Mouse (Mus musculus): ENCODE results near the gene Taar9. TPM values are rescaled to one million over a fixed set of nuclear protein-coding genes. Genes with fewer than 3 reads are reported as not detected.

The Taar9 gene
- polyA plus RNA-seq, 1 experiment from 2014 or later, result 0.19 TPM

Other genes with a start within 250 kb of the Taar9 start
- gene Vnn1, start 214.8 kb downstream of the Taar9 start, polyA plus RNA-seq (2016; fragmentation: Nextera tagmentation; extraction: Ambion mirVana), result 1.2 and 1.9 TPM in 2 replicates
- not detected in 2 replicates for gene Taar1, start 189.2 kb downstream of the Taar9 start, polyA plus RNA-seq (2016; fragmentation: Nextera tagmentation; extraction: Ambion mirVana)
- not detected in 2 replicates for gene Taar2, start 171.0 kb downstream of the Taar9 start, polyA plus RNA-seq (2016; fragmentation: Nextera tagmentation; extraction: Ambion mirVana)
- gene Taar3, start 160.0 kb downstream of the Taar9 start, polyA plus RNA-seq (2016; fragmentation: Nextera tagmentation; extraction: Ambion mirVana), result not detected in 2 replicates
- not detected in 2 replicates for gene Taar4, start 149.0 kb downstream of the Taar9 start, polyA plus RNA-seq (2016; fragmentation: Nextera tagmentation; extraction: Ambion mirVana)
- not detected in 2 replicates for gene Taar5, start 138.8 kb downstream of the Taar9 start, polyA plus RNA-seq (2016; fragmentation: Nextera tagmentation; extraction: Ambion mirVana)
- gene Taar6, start 123.9 kb downstream of the Taar9 start, polyA plus RNA-seq (2016; fragmentation: Nextera tagmentation; extraction: Ambion mirVana), result not detected in 2 replicates
- not detected in 2 replicates for gene Taar7a, start 116.1 kb downstream of the Taar9 start, polyA plus RNA-seq (2016; fragmentation: Nextera tagmentation; extraction: Ambion mirVana)
- not detected in 2 replicates for gene Taar7b, start 109.6 kb downstream of the Taar9 start, polyA plus RNA-seq (2016; fragmentation: Nextera tagmentation; extraction: Ambion mirVana)
- gene Taar7d, start 82.3 kb downstream of the Taar9 start, polyA plus RNA-seq (2016; fragmentation: Nextera tagmentation; extraction: Ambion mirVana), result not detected in 2 replicates
- not detected in 2 replicates for gene Taar7e, start 71.9 kb downstream of the Taar9 start, polyA plus RNA-seq (2016; fragmentation: Nextera tagmentation; extraction: Ambion mirVana)
- gene Taar7f, start 60.0 kb downstream of the Taar9 start, polyA plus RNA-seq (2016; fragmentation: Nextera tagmentation; extraction: Ambion mirVana), result not detected in 2 replicates
- gene Taar8a, start 33.0 kb downstream of the Taar9 start, polyA plus RNA-seq (2016; fragmentation: Nextera tagmentation; extraction: Ambion mirVana), result not detected in 2 replicates
- gene Taar8b, start 17.2 kb downstream of the Taar9 start, polyA plus RNA-seq (2016; fragmentation: Nextera tagmentation; extraction: Ambion mirVana), result not detected in 2 replicates
- gene Taar8c, start 7.6 kb downstream of the Taar9 start, polyA plus RNA-seq (2016; fragmentation: Nextera tagmentation; extraction: Ambion mirVana), result not detected in 2 replicates
- gene Stx7, start 39.8 kb upstream of the Taar9 start, polyA plus RNA-seq (2016; fragmentation: Nextera tagmentation; extraction: Ambion mirVana), result 42.3 and 42.5 TPM in 2 replicates
- 3.9 and 5.1 TPM in 2 replicates for gene Moxd1, start 114.0 kb upstream of the Taar9 start, polyA plus RNA-seq (2016; fragmentation: Nextera tagmentation; extraction: Ambion mirVana)